Mouse (Mus musculus) colon, adult 2 months (tissue): ENCODE data around the gene Mrpl24. TPM values are rescaled to one million over a fixed set of nuclear protein-coding genes. Genes with fewer than 3 reads are reported as not detected.

Experiments used
- polyA plus RNA-seq: library from polyadenylated mRNA; depleted of rRNA; stranded (reverse); fragments of >200 nt; gene quantifications from 2 replicates; pipeline ENCODE4 v1.2.3, GENCODE M21; 2012; rRNA removed

Gene Mrpl24
- 30.3 and 34.7 TPM in 2 replicates for polyA plus RNA-seq

GRCm38 (mm10) chr3:87919336-87920108, at the start of gene Mrpl24:
TSS of gene Mrpl24 (plus strand) at chr3:87919506.

GRCm38 (mm10) chr3:87885281-87886003, 33.9 kb upstream of the Mrpl24 start, which contains the start of gene Prcc:
TSS of gene Prcc (minus strand) at chr3:87885608.

GRCm38 (mm10) chr3:87905880-87906485, 13.3 kb upstream of the Mrpl24 start, which contains the start of gene Hdgf:
TSS of gene Hdgf (plus strand) at chr3:87906321.

GRCm38 (mm10) chr3:87930078-87930795, 10.9 kb downstream of the Mrpl24 start, which contains the start of the genes Isg20l2 and Rrnad1:
TSS of gene Isg20l2 (plus strand) at chr3:87930314.
TSS of gene Rrnad1 (minus strand) at chr3:87930717.

GRCm38 (mm10) chr3:87948378-87949265, 29.3 kb downstream of the Mrpl24 start, which contains the start of gene Crabp2:
TSS of gene Crabp2 (plus strand) at chr3:87948666.

GRCm38 (mm10) chr3:87970939-87971488, 51.7 kb downstream of the Mrpl24 start, which contains the start of gene Nes:
TSS of gene Nes (plus strand) at chr3:87971078.

Other genes starting within 250 kb of the Mrpl24 start
- gene Lrrc71, start 170.9 kb upstream of the Mrpl24 start, polyA plus RNA-seq: 0.19 TPM in 1 of 2 replicates, not detected in the other
- 0.10 and 0.25 TPM in 2 replicates for gene Ntrk1, start 124.3 kb upstream of the Mrpl24 start, polyA plus RNA-seq
- 5.6 and 11.1 TPM in 2 replicates for gene Insrr, start 122.6 kb upstream of the Mrpl24 start, polyA plus RNA-seq
- 33.1 and 38.2 TPM in 2 replicates for gene Pear1, start 95.2 kb upstream of the Mrpl24 start, polyA plus RNA-seq
- 0.86 TPM in 2 replicates for gene Sh2d2a, start 72.8 kb upstream of the Mrpl24 start, polyA plus RNA-seq
- gene Prcc, start 33.9 kb upstream of the Mrpl24 start, polyA plus RNA-seq: 28.8 and 34.8 TPM in 2 replicates
- gene Hdgf, start 13.2 kb upstream of the Mrpl24 start, polyA plus RNA-seq: 71.1 and 78.8 TPM in 2 replicates
- 8.5 and 10.1 TPM in 2 replicates for gene Isg20l2, start 10.8 kb downstream of the Mrpl24 start, polyA plus RNA-seq
- 28.7 and 33.5 TPM in 2 replicates for gene Rrnad1, start 11.2 kb downstream of the Mrpl24 start, polyA plus RNA-seq
- gene Crabp2, start 29.2 kb downstream of the Mrpl24 start, polyA plus RNA-seq: not detected in 2 replicates
- gene Nes, start 51.6 kb downstream of the Mrpl24 start, polyA plus RNA-seq: 1.5 and 1.6 TPM in 2 replicates
- gene Bcan, start 80.7 kb downstream of the Mrpl24 start, polyA plus RNA-seq: 1.8 and 2.2 TPM in 2 replicates
- gene Hapln2, start 108.1 kb downstream of the Mrpl24 start, polyA plus RNA-seq: not detected in 2 replicates
- gene Gpatch4, start 123.6 kb downstream of the Mrpl24 start, polyA plus RNA-seq: 2.9 and 3.4 TPM in 2 replicates
- 60.6 and 65.0 TPM in 2 replicates for gene Naxe, start 139.0 kb downstream of the Mrpl24 start, polyA plus RNA-seq
- not detected in 2 replicates for gene Ttc24, start 158.8 kb downstream of the Mrpl24 start, polyA plus RNA-seq
- 14.6 and 15.6 TPM in 2 replicates for gene Iqgap3, start 162.5 kb downstream of the Mrpl24 start, polyA plus RNA-seq
- 96.8 and 113 TPM in 2 replicates for gene Mef2d, start 222.9 kb downstream of the Mrpl24 start, polyA plus RNA-seq